Mouse (Mus musculus) ES-Bruce4 (cell line): ENCODE results near the gene Prpf31.

Experiments
- CTCF ChIP-seq: IDR thresholded peaks from one replicate; pipeline ENCODE4 v1.8.1; 2011; ENCODE audit warnings: low read depth, low read length
- EP300 ChIP-seq: IDR thresholded peaks from 2 replicates; pipeline ENCODE4 v1.6.1; 2011; ENCODE audit warnings: low read depth, low read length; ENCODE audit not compliant: insufficient read depth
- POLR2A ChIP-seq: IDR thresholded peaks from one replicate; pipeline ENCODE4 v1.8.1; 2011; ENCODE audit warnings: low read length; ENCODE audit not compliant: insufficient read depth

DNA sequence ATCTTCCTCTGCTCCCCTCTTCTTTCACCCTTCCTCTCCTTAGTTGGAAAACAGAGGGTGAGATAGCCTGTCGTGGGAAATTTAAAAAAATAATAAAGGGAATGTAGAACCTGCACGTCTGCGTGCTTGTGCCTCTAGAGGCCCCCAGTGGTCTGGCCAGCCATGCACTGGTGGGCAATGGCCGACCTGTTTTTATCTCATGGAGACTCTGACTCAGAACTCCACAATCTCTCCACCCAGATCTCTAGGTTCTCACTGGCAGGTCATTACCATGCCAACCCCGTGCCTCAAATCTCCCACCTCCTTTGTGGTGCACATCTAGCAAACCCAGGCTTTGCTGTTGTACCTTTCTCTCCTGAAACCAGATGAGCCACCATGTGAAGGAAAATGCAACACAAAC is 35.1 kb upstream of the Prpf31 start:
- no peak for TF ChIP-seq POLR2A
- no peak for TF ChIP-seq CTCF
- no peak for TF ChIP-seq EP300
